Mouse (Mus musculus) gastrocnemius, postnatal 36 days (tissue): ENCODE data around the gene Dnajc6. TPM values are rescaled to one million over a fixed set of nuclear protein-coding genes. Genes with fewer than 3 reads are reported as not detected.

Experiments used
- DNase-seq, 2 experiments: peaks; one replicate each; pipeline ENCODE4 v3.0.0; 2022
- intact Hi-C: fragments of 180-260 bp; cut with DNase I; formaldehyde crosslinking; loops from one replicate; pipeline ENCODE4 v1.15.1; 2025
- total RNA-seq, 2 experiments: library from RNA; stranded (reverse); gene quantifications; 2 replicates each; pipeline ENCODE4 v1.2.3; 2021

Dnajc6 gene
- total RNA-seq, 2 experiments from 2014 or later = 0.22 to 0.31 TPM

DNA sequence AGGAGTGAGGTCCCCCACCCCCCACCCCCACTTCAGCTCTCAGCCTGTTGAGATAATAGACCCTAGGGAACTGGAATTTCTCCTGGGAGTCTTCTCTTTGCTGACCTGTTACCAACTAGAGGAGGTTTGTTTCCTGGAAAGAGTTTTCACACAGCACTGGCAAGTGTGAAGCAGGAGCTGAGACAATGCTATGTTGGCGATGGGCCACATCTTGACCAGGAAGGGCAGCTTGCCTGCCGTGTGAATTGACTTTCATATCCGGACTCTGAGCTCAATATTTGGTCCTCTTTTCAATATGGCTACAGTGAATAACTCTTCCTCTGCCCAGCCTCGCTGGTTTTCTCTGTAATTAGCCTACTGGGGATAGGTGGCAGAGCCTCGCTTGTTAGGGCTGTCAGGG, 172.7 kb downstream of the Dnajc6 start:
- intact Hi-C loops = no loop called here

DNA sequence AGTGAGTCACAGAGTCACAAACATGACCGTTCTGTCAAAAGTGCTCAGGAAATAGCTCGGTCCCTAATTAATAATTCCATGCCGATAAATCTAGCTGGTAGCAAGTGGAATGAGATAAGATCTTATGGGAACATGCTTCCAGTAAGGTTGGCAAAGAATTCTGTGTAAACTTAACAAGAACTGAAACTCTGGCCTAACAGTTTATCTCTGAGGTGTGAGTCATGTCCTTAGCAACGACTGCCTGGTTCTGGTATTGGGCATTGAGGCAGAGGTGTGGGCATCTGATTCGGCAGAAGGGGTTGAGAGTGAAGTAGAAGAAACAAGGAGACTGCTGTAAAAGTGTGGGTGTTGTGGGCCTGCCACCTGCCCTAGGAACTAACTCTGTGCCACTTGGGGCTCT, 173.4 kb downstream of the Dnajc6 start:
- no peak for DNase-seq
- intact Hi-C loops = no loop called here

More for the DNA sequence above, 172.7 kb downstream of the Dnajc6 start:
- no peak for DNase-seq

DNA sequence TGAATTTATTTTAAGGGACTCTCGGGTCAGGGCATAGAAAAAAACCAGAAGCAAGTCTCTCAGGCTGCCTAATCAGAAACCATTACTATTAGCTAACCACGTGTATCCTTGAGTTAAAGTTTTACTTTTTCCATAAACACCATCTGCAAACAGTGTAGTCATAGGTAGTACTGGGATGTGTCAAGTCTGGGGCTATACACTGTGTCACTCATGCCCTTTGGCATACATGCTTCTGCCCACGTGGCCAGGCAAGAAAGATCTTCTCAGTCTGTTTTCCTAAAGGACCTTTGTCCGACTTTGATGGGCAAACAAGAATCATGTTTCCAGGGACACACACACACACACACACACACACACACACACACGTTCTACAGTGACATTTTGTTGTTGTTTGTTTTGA, 178.3 kb downstream of the Dnajc6 start:
- intact Hi-C loops = no loop called here
- no peak for DNase-seq

DNA sequence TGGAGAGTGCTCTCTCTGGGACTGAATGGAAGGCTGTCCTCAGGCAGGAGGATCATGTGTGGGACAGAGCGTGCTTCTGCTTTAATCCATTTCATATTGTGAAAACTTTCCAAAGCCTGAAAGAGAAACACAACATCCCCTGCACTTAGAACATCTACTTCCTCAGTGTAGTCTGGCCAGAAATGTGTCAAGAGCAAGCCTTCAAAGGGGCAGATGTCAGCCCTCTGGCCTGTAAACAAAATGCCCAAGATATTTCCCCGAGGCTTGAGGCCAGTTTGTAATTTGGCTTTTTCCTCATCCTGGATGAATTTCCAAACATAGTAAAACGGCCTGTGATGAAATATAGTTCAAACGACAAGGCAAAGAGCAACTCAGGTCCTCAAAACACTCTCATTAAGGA, 179.3 kb downstream of the Dnajc6 start:
- DNase-seq = no peak
- intact Hi-C loops = no loop called here

DNA sequence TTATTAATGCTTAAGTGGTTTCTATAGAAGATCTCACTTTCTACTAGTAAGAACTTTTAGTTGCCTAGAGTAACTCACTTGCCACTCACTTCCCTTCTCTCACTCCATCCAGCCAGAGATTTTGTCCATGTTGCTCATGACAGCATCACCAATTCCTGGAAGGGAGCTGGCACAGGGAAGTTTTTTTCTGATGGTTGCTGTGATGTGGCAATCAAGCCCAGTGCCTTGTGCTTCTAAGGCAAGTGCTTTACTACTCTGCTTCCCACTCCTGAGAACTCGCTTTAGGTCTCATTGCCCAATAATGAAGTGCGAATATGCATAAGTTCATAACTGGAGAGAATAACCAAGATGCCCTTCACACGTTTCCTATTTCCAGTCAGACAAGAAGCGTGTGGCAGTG, 186.2 kb downstream of the Dnajc6 start:
- intact Hi-C loops = no loop called here
- DNase-seq = no peak

DNA sequence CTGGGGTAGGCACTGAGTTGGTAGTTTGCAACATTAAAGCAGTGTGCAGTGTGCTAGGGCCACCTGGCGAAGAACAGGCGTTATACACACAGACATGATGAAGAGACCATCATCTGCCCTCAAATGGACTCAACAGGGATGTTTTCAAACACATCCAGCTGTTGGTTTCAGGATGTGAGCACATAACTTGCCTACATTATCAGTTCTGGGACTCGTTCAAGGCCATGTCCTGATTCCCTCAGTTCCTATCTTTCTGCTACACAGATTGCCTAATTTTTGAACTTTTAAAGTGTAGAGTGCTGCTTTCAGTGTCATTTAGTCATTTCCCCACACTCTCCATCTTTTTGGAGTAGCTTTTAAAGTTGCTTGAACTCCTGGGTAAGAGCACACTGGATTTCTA, 186.6 kb downstream of the Dnajc6 start:
- DNase-seq = no peak
- intact Hi-C loops = no loop called here

DNA sequence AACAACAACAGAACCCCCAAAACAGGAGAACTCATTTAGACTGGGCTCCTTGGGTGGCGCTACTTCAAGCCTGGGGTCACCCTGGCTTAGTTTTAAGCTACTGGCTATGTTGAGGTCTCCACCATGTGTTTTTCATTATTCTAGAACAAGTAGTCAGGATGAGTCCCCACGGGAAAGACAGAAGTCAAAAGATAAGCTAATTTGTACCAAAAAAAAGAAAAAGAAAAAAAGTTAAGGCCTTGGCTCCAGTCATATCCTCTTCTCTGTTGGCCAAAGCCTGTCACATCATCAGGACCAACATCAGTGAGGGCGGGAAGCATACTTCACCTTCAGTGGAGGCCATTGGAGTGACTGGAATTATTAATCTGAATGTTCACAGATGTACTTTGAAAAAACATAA, 188.4 kb downstream of the Dnajc6 start:
- intact Hi-C loops = no loop called here
- DNase-seq = no peak

DNA sequence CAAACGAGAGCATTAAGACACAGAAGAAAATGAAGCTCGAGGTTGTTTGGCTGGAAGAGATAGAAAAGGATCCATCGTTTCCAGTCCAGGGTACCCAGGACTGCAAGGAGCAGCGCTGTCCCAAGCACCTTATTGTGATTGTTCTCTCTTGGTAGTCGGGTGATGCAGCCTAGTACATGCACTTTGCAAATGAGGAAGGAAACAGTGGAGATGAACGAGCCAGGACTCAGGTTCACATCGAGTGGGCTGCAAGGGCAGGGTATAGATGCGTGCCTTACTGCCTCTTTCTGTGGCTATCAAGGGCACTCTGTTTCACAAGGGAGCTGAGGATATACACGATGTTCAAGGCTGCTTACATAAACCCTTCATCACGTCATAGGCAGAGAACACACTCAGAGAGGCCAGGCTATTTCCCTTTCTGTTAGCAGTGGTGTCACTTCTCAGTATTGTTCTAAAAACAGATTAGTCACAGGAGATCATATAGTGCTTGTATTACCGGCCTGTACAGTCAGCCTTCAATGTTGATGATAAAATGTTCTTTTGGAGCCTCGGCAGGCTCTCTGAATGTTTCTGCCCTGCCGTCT, 189.9 kb downstream of the Dnajc6 start:
- no peak for DNase-seq
- intact Hi-C loops = no loop called here

DNA sequence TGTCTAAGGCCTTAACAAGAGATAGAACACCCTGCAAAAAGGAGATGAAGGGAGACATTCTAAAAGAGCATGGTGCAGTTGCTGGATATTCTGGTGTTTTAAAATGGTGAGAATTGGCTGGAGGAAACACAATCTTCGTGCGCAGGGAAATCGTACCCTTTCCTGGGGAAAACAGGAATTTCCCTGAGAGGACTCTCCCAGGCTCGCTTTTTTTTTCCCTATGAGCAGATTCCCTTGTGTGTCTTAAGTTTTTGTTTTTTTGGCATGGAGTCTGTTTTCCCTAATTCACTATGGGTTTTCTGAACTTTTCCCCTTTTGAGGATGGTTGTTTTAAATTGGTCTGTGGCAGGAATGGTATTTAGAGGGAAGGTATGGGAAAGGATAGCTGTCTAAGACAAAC, 192.8 kb downstream of the Dnajc6 start:
- intact Hi-C loops = no loop called here
- no peak for DNase-seq

DNA sequence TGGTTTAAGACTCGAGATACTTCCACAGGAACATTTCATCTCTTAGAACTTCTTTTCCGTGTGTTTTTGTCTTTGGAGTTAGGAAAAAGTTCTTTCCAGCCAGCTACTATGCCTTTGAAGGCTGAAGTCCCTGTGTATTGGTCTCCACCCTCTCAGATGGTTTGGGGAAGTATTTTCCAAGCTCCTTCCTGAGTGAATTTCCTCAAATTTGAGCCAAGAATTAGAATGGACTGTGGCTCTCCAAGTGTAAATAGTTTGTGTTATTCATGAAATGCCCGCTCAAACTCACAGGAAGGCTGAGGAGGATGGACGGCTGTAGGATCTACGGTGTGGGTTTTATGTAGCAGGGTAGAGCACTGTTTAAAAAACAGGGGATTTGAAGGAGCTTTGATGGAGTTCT, 193.2 kb downstream of the Dnajc6 start:
- intact Hi-C loops = no loop called here
- no peak for DNase-seq

Other genes with a start within 250 kb of the Dnajc6 start
- 100 to 1,000 TPM; 100 to 109 TPM for gene Jak1, start 231.4 kb upstream of the Dnajc6 start, total RNA-seq
- gene Ak4, start 77.4 kb upstream of the Dnajc6 start, total RNA-seq = 1 to 10 TPM; 1.1 to 1.9 TPM
- gene Leprot, start 151.1 kb downstream of the Dnajc6 start, total RNA-seq = 1 to 10 TPM; 8.1 TPM
- 1 to 10 TPM; 1.6 to 2.2 TPM for gene Lepr, start 220.8 kb downstream of the Dnajc6 start, total RNA-seq